Mouse (Mus musculus): ENCODE results near the gene Gemin8. TPM values are rescaled to one million over a fixed set of nuclear protein-coding genes. Genes with fewer than 3 reads are reported as not detected.

The Gemin8 gene
- 3.6 TPM for polyA plus RNA-seq (2014; fragmentation: Illumina TruSeq; extraction: RNeasy Lipid Tissue Mini Kit (QIAGEN cat#74804); ENCODE audit: low read depth, low replicate concordance)

GRCm38 (mm10) chrX:166169892-166170799, at the start of gene Gemin8:
Gemin8 (plus strand) TSS chrX:166170454.

GRCm38 (mm10) chrX:166238831-166239460, 68.7 kb downstream of the Gemin8 start, which contains the start of gene Gpm6b:
Gpm6b (plus strand) TSS chrX:166238911.

Other genes starting within 250 kb of the Gemin8 start
- 49.9 TPM for gene Gpm6b, start 68.5 kb downstream of the Gemin8 start, polyA plus RNA-seq (2014; fragmentation: Illumina TruSeq; extraction: RNeasy Lipid Tissue Mini Kit (QIAGEN cat#74804); ENCODE audit: low read depth, low replicate concordance)